Mouse (Mus musculus) cortical plate, adult 2 months (tissue): ENCODE measurements around the gene Synj2. TPM values are rescaled to one million over a fixed set of nuclear protein-coding genes. Genes with fewer than 3 reads are reported as not detected.

Experiments
- H3K27ac ChIP-seq: fragments of 200-500 bp; 2 replicates; pipeline ENCODE4 v1.5.1; 2012; ENCODE audit warnings: low read length, control low read depth, inconsistent platforms; ENCODE audit not compliant: insufficient read depth
- H3K4me1 ChIP-seq: fragments of 200-500 bp; 2 replicates; pipeline ENCODE4 v1.6.1; 2011; ENCODE audit warnings: low read length; ENCODE audit not compliant: control insufficient read depth, insufficient read depth
- H3K4me3 ChIP-seq: fragments of 200-500 bp; 2 replicates; pipeline ENCODE4 v1.5.1; 2011; ENCODE audit warnings: mild to moderate bottlenecking, low read length, control low read depth; ENCODE audit not compliant: insufficient read depth
- CTCF ChIP-seq: fragments of 200-500 bp; IDR thresholded peaks from 2 replicates; pipeline ENCODE4 v1.5.1; 2011; ENCODE audit warnings: mild to moderate bottlenecking, control low read depth, low read length; ENCODE audit not compliant: insufficient read depth; ENCODE audit errors: extremely low read depth
- POLR2A ChIP-seq: fragments of 200-500 bp; IDR thresholded peaks from 2 replicates; pipeline ENCODE4 v1.6.1; 2011; ENCODE audit warnings: mild to moderate bottlenecking, low read length, control low read depth; ENCODE audit not compliant: insufficient read depth; ENCODE audit errors: extremely low read depth
- polyA plus RNA-seq: library from polyadenylated mRNA; depleted of rRNA; stranded (reverse); fragments of >200 nt; gene quantifications from 2 replicates; pipeline ENCODE4 v1.2.3, GENCODE M21; 2012

Synj2 gene
- polyA plus RNA-seq, 1 experiment: 37.7 TPM

DNA sequence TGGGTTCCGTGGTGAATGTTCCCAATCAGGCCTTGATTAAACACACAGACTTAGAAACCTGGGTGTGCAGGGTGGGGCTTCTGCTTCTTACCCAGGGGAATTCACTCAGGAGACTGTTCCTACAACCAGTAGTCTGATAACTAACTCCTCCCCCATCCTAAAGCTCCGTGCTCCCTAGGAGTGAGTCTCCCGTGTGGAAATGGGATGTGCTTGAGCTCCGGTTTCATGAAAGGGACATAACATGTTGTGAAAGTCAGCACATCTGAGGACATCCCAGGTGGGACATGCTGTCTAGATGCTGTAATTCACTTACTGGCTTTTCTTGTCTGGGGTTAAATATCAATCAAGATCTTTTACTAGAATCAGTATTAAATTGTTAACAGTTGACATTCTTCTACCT lies 11.4 kb downstream of the Synj2 start:
- Histone ChIP-seq H3K27ac (no peak overlapping the region), H3K4me3 (no peak overlapping the region), H3K4me1 (no peaks in the 10 kb centered on the region; the same call in 1 of the 2 replicates)
- TF ChIP-seq POLR2A (no peak), CTCF (no peak)

GRCm38 (mm10) chr17:5956350-5957000 lies 15.4 kb downstream of the Synj2 start:
- Histone ChIP-seq H3K27ac (peak overlapping the region; percentile 63), H3K4me1 (no peaks in the 10 kb centered on the region), H3K4me3 (no peak overlapping the region)
- TF ChIP-seq CTCF (no peak), POLR2A (no peak)

DNA sequence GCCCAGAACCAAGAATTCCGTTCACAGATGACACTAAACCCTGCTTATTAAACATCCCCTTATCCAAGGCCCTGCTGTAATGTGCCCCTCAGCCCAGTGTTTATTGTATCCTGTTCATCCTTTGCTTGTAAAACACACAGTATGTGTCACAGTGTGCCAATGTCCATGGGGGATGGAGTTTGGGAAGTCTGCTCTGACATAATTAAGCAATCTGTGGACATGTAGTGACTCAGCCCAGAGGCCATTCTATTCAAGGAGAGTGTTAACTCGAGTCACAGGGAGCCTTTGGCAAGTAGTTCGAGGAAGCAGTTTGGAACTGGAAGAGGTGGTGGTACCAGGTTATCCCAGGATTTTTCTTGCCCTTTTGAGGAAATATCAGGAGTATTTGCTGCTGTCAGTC lies 16.0 kb downstream of the Synj2 start:
- H3K4me1 ChIP-seq: no peaks in the 10 kb centered on the region
- no peak overlapping the region for H3K4me3 ChIP-seq
- 0 out of 2 replicates have a peak overlapping the region, but pooled peaks have one; percentile 63 for H3K27ac ChIP-seq
- TF ChIP-seq POLR2A (no peak), CTCF (no peak)

- no peaks in the 10 kb centered on the region for H3K4me1 ChIP-seq
- H3K4me3 ChIP-seq: no peak overlapping the region
- no peak overlapping the region; the same call in 1 of the 2 replicates for H3K27ac ChIP-seq
- TF ChIP-seq CTCF (no peak), POLR2A (no peak)
Observed at GRCm38 (mm10) chr17:5958229-5958628, 17.1 kb downstream of the Synj2 start.

GRCm38 (mm10) chr17:5958636-5959035 lies 17.6 kb downstream of the Synj2 start:
- no peak overlapping the region for H3K27ac ChIP-seq

GRCm38 (mm10) chr17:5959096-5959495 lies 18.0 kb downstream of the Synj2 start:
- 0 out of 2 replicates have a peak overlapping the region, but pooled peaks have one; percentile 12 for H3K27ac ChIP-seq
- TF ChIP-seq CTCF (no peak), POLR2A (no peak)
- H3K4me1 ChIP-seq: no peaks in the 10 kb centered on the region
- H3K4me3 ChIP-seq: no peak overlapping the region

More at GRCm38 (mm10) chr17:5958636-5959035, 17.6 kb downstream of the Synj2 start:
- H3K4me3 ChIP-seq: no peak overlapping the region
- H3K4me1 ChIP-seq: no peaks in the 10 kb centered on the region
- TF ChIP-seq CTCF (no peak), POLR2A (no peak)

DNA sequence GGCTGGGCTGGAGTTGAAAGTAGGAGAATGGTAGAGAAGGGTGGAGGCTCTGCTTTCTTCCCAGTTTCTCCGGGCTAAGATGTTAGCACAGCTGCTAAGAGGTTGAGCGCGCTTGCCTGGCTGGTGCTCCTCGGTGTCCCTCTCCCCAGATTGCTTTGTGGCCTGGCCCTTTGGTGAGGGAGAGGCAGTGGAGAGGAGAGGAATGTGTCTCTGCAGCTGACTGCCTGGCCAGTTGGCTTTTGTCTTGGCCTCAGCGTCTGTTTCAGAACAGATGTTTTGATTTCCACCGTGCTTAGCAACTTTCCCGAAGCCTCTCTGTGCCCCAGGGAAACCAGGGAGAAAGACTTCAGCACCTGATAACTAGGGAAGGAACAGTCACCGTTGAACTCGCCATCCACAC lies 18.7 kb downstream of the Synj2 start:
- Histone ChIP-seq H3K27ac (peak overlapping the region; percentile 39), H3K4me3 (no peak overlapping the region), H3K4me1 (no peaks in the 10 kb centered on the region)
- no peak for TF ChIP-seq POLR2A
- no peak for TF ChIP-seq CTCF

- H3K4me3 ChIP-seq: no peak overlapping the region
- H3K27ac ChIP-seq: no peak overlapping the region
- TF ChIP-seq POLR2A: no peak
- no peak for TF ChIP-seq CTCF
- H3K4me1 ChIP-seq: no peaks in the 10 kb centered on the region
Observed at GRCm38 (mm10) chr17:5963766-5964165, 22.7 kb downstream of the Synj2 start.

- Histone ChIP-seq H3K4me1 (no peaks in the 10 kb centered on the region), H3K4me3 (no peak overlapping the region), H3K27ac (peak overlapping the region; percentile 78)
- TF ChIP-seq CTCF: no peak
- no peak for TF ChIP-seq POLR2A
Observed at GRCm38 (mm10) chr17:5965084-5965781, 24.2 kb downstream of the Synj2 start.

DNA sequence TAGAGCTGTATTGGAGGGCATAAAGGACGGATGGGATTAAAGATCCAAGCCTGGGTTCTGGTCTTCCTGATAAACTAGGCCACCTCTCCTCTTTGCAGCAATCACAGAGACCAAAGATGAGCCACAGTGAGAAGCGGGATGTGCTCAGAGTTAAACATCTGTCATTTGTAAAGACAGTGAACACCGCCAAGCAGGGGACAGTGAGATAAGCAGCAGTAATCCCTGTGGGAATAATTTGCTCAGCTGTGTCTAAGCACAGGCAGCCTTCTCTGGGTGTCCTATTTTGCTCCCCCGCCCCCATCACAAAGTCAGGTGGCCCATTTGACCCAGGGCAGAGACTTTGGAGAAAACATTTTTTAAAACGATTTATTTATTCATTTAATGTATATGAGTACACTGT lies 25.6 kb downstream of the Synj2 start:
- Histone ChIP-seq H3K27ac (no peak overlapping the region), H3K4me3 (no peak overlapping the region), H3K4me1 (no peaks in the 10 kb centered on the region)
- TF ChIP-seq CTCF (no peak), POLR2A (no peak)
